Mouse (Mus musculus) layer of hippocampus, adult 2 months (tissue): ENCODE results near the gene Dmrtc2. TPM values are rescaled to one million over a fixed set of nuclear protein-coding genes. Genes with fewer than 3 reads are reported as not detected.
A peak's percentile ranks its signal among the peaks of the same experiment; 100 is the strongest.
"Not testable (repeated sequence)": the region's sequence is repeated elsewhere in the genome, so short reads cannot be mapped to it uniquely, and the experiment has no call there.

ENCODE experiments used
- DNase-seq, 2 experiments: peaks; one replicate each; pipeline ENCODE4 v3.0.0; 2022; ENCODE audit warnings: low spot score in 2 of 2
- H3K27ac ChIP-seq: fragments of 200-600 bp; 2 replicates; pipeline ENCODE4 v1.8.1; 2022
- H3K4me3 ChIP-seq: fragments of 200-600 bp; 2 replicates; pipeline ENCODE4 v1.8.1; 2022; ENCODE audit warnings: mild to moderate bottlenecking
- CTCF ChIP-seq: fragments of 200-600 bp; conservative IDR thresholded peaks from 2 replicates; pipeline ENCODE4 v1.8.1; 2022; ENCODE audit warnings: antibody characterized with exemption, mild to moderate bottlenecking, moderate library complexity
- total RNA-seq, 2 experiments: library from RNA; stranded (reverse); gene quantifications; 2 replicates each; pipeline ENCODE4 v1.2.3; 2021

Gene Dmrtc2
- total RNA-seq, 2 experiments from 2014 or later: not detected

DNA sequence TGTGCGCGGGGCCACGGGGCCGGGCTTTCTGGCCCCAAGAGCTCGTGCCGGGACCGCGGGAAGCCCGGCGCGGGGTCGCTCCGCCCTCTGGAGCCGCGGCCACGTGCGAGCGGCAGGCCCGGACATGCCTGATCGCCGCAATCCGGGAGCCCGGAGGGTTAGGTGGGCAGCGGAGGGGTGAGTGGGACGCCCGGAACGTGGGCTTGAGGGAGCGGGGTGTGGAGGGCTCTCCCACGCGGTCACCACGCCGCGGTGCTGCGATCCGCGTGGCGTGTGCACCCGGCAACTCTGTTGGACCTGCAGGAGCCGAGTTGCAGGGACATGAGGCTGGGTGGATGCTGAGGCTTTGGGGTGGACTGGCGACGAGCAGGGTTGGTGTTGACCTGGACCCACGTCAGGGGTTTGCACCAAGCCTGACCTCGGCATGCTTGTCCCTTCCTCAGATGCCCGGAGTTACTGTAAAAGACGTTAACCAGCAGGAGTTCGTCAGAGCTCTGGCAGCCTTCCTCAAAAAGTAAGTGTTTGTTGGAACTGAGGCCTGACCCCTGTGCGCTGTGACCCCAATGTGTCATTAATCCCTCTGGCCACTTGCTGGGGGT lies 14.9 kb downstream of the Dmrtc2 start:
- H3K27ac ChIP-seq: peak overlapping the region; percentile 97
- no peak for DNase-seq
- TF ChIP-seq CTCF: no peak
- peak overlapping the region; percentile 97 for H3K4me3 ChIP-seq

GRCm38 (mm10) chr7:24885468-24886307 lies 15.8 kb downstream of the Dmrtc2 start:
- no peak for TF ChIP-seq CTCF
- H3K27ac ChIP-seq: peak overlapping the region; percentile 97; the same call in 1 of the 2 replicates
- H3K4me3 ChIP-seq: peak overlapping the region; percentile 97
- no peak for DNase-seq

DNA sequence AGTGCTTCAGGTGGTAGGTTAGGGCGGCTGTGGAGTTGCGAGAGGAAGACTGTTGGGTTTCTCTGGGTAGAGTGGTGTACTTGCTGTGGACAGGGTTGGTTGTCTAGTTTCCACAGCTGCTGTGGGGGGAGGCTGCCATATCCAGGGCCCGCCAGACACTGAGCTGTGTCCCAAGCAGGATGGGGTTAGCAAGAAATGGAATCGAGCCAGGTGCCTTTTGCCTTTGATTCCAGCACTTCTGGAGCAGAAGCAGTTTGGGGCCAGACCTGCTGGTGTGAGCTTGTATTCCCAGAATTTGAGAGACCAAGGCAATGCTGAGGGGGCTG lies 16.4 kb downstream of the Dmrtc2 start:
- peak overlapping the region; percentile 97 for H3K4me3 ChIP-seq
- DNase-seq: no peak
- H3K27ac ChIP-seq: peak overlapping the region; percentile 97; the same call in 1 of the 2 replicates
- no peak for TF ChIP-seq CTCF

- Histone ChIP-seq H3K27ac (peak overlapping the region; percentile 32; the same call in 1 of the 2 replicates), H3K4me3 (no peak overlapping the region)
- TF ChIP-seq CTCF: no peak
- DNase-seq: no peak
Observed at GRCm38 (mm10) chr7:24887096-24887495, 17.2 kb downstream of the Dmrtc2 start.

DNA sequence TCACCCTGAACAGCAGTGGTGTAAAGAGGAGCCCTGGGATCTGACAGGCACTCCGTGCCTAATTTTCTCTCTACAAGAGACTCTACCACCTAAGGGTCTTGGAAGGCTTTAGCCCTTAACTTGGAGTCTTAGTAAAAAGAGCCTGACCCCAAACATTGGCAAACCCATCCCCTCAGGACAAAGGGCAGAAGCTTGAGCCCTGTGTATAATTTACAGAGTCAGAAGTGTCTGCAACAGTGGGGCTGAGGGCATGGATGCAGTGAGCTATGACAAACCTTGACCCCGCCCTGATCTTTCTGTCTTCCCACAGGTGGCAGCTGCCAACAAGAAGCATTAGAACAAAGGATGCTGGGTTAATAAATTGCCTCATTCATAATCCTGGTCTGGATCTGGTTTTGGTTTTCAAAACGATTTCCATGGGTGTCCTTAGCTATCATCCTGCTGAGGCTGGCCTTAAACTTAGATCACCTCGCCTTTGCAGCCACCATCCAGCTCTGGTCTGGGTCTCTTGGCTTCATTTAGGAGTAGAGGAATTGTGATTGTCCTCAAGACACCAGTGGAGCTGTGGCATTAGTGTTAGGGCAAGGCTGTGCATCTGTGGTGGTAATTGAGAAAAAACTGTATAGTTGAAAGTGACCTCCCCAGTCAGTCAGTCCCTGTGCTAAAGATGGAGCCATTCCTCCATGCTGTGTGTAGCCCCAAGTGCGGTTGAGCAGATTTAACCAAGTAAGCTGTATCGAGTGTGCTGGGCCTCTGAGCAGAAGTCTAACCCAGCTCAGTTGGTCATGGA lies 19.8 kb downstream of the Dmrtc2 start:
- Histone ChIP-seq H3K27ac (no peak overlapping the region), H3K4me3 (no peak overlapping the region)
- TF ChIP-seq CTCF: no peak
- no peak for DNase-seq

GRCm38 (mm10) chr7:24890281-24891216 lies 20.7 kb downstream of the Dmrtc2 start:
- Histone ChIP-seq H3K4me3 (no peak overlapping the region), H3K27ac (no peak overlapping the region)
- peak; percentile 100 for TF ChIP-seq CTCF
- DNase-seq: peak; percentile 70 to 76

DNA sequence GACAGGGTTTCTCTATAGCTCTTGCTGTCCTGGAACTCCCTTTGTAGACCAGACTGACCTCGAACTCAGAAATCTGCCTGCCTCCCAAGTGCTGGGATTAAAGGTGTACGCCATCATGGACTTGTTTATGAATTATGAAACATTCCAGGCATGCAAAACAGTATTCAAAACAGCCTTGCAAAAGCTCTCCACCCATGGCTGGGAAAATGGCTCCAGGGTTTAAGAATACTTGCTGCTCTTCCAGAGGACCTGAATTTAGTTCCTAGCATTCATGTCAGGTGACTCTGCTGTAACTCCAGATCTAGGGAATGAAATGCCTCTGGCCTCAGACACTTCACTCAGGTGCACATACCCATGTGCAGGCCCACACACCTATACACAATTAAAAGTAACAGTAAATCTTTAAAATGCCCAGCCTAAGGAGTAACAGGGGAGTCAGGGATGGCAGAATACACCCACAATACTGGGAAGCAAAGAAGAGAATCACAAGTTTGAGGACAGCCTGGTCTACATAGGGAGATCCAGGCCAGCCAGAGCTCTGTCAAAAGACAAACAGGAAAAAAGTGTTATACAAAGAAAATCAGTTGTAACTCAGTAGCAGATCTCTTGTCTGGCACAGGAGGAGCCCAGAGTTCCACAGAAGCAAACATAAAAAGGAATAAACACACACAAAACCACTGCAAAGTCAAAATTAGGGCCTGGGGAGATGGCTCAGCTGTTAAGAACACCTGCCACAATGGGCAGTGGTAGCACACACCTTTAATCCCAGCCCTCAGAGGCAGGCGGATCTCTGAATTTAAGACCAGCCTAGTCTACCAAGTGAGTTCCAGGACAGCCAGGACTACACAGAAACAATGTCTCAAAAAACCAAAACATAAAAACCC lies 21.6 kb downstream of the Dmrtc2 start:
- no peak for TF ChIP-seq CTCF
- no peak overlapping the region for H3K4me3 ChIP-seq
- no peak overlapping the region for H3K27ac ChIP-seq

GRCm38 (mm10) chr7:24892125-24892583 lies 22.3 kb downstream of the Dmrtc2 start:
- H3K27ac ChIP-seq: no peak overlapping the region
- no peak for TF ChIP-seq CTCF
- no peak overlapping the region for H3K4me3 ChIP-seq
- no peak for DNase-seq

More for the DNA sequence above, 21.6 kb downstream of the Dmrtc2 start:
- DNase-seq: no peak

DNA sequence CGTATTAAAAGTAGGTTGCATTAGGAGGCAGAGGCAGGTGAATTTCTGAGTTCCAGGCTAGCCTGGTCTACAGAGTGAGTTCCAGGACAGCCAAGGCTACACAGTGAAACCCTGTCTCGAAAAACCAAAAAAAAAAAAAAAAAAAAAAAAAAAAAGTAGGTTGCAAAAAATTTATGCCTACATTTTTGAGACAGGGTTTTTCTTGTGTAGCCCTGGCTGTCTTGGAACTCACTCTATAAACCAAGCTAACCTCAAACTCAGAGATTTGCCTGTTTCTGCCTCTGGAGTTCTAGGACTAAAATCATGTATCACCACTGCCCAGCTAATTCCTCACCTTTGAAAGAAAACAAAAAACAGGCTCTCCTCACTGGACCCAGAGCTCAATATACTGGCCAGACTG lies 25.9 kb downstream of the Dmrtc2 start:
- not testable (repeated sequence) for DNase-seq, H3K4me3 ChIP-seq, H3K27ac ChIP-seq

- Histone ChIP-seq H3K4me3 (no peak overlapping the region), H3K27ac (no peak overlapping the region)
- no peak for TF ChIP-seq CTCF
- DNase-seq: no peak
Observed at GRCm38 (mm10) chr7:24896269-24896668, 26.4 kb downstream of the Dmrtc2 start.

GRCm38 (mm10) chr7:24897224-24897623 lies 27.4 kb downstream of the Dmrtc2 start, which contains the start of gene Cd79a:
TSS of gene Cd79a (plus strand) at chr7:24897381.
- Histone ChIP-seq H3K4me3 (no peak within 1 kb of the TSS), H3K27ac (no peak within 1 kb of the TSS)
- TF ChIP-seq CTCF: no peak
- DNase-seq: no peak
